Mouse (Mus musculus): ENCODE data around the gene Klrb1.
"Not testable (repeated sequence)": the region's sequence is repeated elsewhere in the genome, so short reads cannot be mapped to it uniquely, and the experiment has no call there.

The Klrb1 gene

DNA sequence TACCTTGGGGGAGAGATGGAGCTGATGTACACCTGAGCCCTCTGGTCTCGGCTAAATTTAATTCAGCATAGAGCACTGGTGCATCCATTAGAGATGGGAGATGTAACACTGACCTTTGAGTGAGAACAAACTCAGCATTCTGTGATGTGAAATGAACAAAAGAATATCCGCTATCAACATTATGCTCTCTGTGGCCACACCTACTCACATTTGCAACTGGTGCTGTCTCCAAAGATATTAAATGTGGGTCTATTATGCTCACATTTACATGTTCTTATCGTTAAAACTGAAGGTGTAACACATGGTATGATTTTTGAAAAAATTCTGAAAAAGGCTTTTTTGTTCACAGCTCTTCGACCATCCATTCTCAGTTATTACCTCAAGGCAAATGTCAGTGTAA, at the start of gene Klrb1:
TSS of gene Klrb1 (minus strand) at position 101 of the 400 bp plus-strand sequence.
- in situ Hi-C loops (cut with MboI; ENCODE audit: low sequenced_read_pairs), result no loop called here

- in situ Hi-C loops (cut with MboI; ENCODE audit: low sequenced_read_pairs), result loop anchor here (10.0 kb wide), 1 partner anchor 65 kb away; no protein-coding TSS in a partner anchor
Measured at GRCm38 (mm10) chr6:128769481-128770253, 46.8 kb upstream of the Klrb1 start.

DNA sequence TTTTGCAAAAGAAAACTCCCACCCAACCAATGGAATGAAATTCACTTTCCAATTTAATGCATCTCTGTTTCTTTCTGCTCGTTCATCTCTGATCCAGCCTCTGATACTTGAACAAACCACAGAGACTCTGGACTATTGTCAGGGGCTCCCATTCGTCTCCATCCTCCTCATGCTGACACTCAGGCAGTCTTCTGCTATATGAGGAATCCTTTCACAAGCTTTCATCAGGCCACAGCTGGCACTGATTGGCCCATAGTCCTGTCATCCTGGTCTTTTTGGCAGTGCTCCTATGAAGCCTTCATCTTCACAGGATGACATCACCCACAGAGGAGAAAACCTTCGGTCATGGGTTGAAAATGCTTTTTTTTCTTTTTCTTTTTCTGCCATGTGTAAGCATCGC, 45.2 kb upstream of the Klrb1 start:
- in situ Hi-C loops (cut with MboI; ENCODE audit: low sequenced_read_pairs), result loop anchor here (10.0 kb wide), 1 partner anchor 67 kb away; no protein-coding TSS in a partner anchor

DNA sequence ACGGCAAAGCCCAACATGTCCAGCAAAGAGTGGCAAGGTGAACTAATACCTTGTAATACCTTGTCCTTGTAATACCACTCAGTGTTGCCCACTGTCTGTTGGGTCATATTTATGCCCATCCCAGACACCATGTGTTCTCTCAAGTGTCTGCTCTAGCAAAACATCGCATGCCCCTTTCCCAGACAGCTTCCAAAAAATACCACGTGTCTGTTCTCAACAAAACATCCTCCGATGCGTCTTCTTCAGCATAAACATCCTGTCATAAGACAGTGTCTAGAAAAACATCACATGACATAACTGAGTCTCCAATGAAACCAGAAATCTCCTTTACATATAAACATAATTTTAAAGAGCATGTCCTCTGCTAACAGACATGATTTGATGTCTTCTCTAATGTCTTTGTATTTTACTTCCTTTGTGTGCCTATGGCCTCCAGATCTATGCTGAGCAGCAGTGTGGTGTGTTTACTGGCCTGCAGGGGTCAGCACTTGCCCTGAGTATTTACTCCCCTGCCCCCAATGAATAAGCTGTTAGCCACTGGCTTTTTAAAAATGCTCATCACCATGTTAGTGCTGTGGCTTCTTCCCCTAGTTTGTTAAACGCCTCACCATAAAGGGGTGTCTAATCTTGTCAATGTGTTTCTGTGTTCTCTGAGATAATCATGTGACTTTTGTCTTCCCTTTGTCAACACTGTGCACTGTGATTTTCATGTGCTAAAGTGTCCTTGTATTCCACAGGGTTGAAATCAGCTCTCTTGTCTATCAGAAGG, 43.8 kb upstream of the Klrb1 start:
- in situ Hi-C loops (cut with MboI; ENCODE audit: low sequenced_read_pairs), result loop anchor here (10.0 kb wide), 1 partner anchor 68 kb away; no protein-coding TSS in a partner anchor

DNA sequence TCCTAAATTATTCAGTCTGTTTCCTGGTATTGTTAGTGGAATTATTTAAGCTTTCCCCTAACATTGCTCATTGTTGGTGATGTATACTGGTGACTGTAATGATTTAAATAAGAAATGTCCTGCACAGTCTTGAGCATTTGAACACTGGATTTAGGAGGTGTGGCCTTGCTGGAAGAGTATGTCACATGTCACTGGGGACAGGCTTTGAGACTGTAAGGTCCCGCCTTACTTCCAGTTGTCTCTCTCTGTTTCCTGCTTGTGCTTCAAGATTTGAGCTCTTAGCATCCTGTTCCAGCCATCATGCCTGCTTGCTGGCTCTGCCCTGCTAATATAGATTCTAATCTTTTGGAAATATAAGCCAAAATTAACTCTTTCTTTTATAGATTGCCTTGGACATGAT, 42.4 kb upstream of the Klrb1 start:
- in situ Hi-C loops (cut with MboI; ENCODE audit: low sequenced_read_pairs), result loop anchor here (10.0 kb wide), 1 partner anchor 70 kb away; no protein-coding TSS in a partner anchor

GRCm38 (mm10) chr6:128764598-128764997, 41.7 kb upstream of the Klrb1 start:
- in situ Hi-C loops (cut with MboI; ENCODE audit: low sequenced_read_pairs), result loop anchor here (10.0 kb wide), 1 partner anchor 70 kb away; no protein-coding TSS in a partner anchor

DNA sequence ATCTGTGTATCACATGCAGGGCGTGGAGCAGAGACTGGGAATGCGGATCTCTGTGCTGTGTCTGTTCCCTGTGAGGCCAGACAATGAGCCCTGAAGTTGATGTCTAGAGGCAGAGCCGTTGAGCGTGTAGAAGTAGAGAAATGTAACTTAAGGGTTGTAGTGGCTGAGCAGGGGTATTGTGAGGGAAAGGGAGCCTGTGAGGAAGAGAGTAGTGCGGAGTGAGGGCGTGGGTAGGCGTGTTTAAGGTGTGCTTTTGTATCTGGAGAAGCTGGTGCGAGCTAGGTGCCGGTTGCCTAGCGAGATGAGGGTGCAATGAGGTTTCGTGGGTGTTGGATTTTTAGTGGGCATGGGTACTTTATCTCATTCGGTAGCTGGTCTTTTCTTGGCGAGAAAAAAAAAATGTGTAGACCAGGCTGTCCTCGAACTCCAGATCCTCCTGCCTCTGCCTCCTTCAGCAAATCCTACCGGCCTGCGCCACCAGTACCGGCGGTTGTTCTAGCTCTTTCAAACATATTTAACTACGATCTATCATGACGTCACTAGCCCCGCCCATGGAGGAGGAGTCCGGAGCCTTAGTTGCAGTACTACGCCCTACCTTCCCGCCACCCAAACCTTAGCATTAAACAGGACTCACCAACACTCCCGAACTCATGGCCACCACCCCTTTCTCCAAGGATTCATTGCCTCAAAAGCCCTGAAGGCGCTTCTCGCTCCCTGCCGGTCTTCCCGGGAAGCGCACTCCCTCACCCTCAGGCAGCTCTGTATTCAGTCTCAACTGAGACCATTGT, 41.1 kb upstream of the Klrb1 start:
- in situ Hi-C loops (cut with MboI; ENCODE audit: low sequenced_read_pairs), result loop anchor here (10.0 kb wide), 1 partner anchor 71 kb away; no protein-coding TSS in a partner anchor

- in situ Hi-C loops (cut with MboI; ENCODE audit: low sequenced_read_pairs), result loop anchor here (10.0 kb wide), 1 partner anchor 72 kb away; no protein-coding TSS in a partner anchor
Measured at GRCm38 (mm10) chr6:128762892-128763670, 40.2 kb upstream of the Klrb1 start.

GRCm38 (mm10) chr6:128761144-128761540, 38.3 kb upstream of the Klrb1 start:
- in situ Hi-C loops (cut with MboI; ENCODE audit: low sequenced_read_pairs), result loop anchor here (10.0 kb wide), 1 partner anchor 74 kb away; no protein-coding TSS in a partner anchor

GRCm38 (mm10) chr6:128760416-128761143, 37.7 kb upstream of the Klrb1 start:
- in situ Hi-C loops (cut with MboI; ENCODE audit: low sequenced_read_pairs), result loop anchor here (10.0 kb wide), 1 partner anchor 74 kb away; no protein-coding TSS in a partner anchor

DNA sequence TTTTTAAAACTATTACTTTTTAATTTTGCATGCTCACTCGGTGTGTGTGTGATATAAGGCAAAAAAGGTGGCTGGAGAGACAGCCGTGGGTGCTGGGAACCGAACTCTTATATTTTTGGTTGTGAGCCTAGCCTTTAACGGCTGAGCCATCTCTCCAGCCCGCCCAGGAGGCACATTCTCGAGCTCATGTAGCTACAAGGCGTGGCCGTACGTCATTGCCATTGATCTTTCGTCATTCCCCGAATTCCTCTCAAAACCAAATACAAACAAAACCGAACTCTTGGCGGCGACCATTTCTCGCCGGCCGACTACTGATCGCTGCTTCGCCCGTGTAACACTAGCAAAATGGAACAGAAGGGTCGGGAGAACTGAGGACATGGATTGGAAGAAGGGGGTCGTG, 37.2 kb upstream of the Klrb1 start:
- in situ Hi-C loops (cut with MboI; ENCODE audit: low sequenced_read_pairs), result loop anchor here (10.0 kb wide), 1 partner anchor 75 kb away; no protein-coding TSS in a partner anchor

DNA sequence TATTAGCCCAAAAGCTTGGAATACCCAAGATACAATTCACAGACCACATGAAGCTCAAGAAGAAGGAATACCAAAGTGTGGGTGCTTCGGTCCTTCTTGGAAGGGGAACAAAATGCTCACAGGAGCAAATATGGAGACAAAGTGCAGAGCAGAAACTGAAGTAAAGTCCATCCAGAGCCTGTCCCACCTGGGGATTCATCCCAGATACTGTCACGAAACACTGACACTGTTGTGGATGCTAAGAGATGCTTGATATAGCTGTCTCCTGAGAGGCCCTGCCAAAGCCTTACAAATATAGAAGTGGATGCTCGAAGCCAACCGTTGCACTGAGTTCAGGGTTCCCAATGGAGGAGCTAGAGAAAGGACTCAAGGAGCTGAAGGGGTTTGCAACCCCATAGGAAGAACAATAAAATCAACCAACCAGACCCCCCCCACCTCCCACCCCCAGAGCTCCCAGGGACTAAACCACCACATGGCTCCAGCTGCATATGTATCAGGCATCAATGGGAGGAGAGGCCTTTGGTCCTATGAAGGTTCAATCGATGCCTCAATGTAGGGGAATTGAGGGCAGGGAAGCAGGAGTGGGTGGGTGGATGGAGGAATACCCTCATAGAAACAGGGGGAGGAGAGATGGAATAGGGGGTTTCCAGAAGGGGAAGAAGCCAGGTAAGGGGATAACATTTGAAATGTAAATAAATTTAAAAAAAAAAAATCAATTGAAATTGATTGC, 36.5 kb upstream of the Klrb1 start:
- in situ Hi-C loops (cut with MboI; ENCODE audit: low sequenced_read_pairs), result no loop called here

- in situ Hi-C loops (cut with MboI; ENCODE audit: low sequenced_read_pairs), result not testable (repeated sequence)
Measured at GRCm38 (mm10) chr6:128755402-128755763, 32.5 kb upstream of the Klrb1 start.

- in situ Hi-C loops (cut with MboI; ENCODE audit: low sequenced_read_pairs), result not testable (repeated sequence)
Measured at GRCm38 (mm10) chr6:128754748-128755401, 32.0 kb upstream of the Klrb1 start.

DNA sequence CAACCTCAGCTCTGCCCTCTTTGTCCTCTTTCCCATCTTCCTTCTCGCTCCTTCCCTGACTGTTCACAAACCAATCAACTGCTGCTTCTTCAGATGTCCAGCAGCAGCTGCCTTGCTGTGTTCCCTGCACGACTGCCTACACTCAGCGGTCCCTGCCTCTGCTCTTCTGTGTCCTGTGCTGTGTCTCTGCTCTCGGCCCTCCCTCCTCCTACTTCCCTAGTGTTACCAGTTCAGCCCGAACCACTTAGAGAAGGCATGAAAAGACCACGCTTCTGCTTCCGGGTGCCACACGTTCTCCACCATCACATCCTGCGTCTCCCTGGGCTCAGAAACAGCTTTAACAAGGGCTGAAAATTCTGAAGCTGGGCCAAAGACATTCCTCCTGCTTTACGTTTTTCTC, 31.4 kb upstream of the Klrb1 start:
- in situ Hi-C loops (cut with MboI; ENCODE audit: low sequenced_read_pairs), result not testable (repeated sequence)

- in situ Hi-C loops (cut with MboI; ENCODE audit: low sequenced_read_pairs), result not testable (repeated sequence)
Measured at GRCm38 (mm10) chr6:128753610-128754224, 30.9 kb upstream of the Klrb1 start.

DNA sequence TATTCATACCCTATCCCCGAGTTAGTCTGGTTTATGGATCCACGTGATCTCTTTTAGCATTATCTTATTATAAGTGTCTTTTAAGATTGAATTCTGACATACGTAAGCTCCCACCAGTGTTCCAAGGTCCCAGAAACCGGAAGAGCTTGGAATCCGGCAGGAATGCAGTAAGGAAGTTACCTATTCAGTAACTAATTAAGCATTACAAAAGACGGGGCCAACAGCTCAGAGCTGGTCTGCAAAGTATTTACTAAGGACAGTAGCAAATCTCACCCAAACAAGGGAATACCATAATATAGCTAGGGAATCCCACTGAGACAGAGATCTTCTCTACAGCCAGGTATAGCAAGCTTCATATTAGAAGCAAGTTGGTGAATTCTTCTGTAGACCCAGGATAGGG, 24.1 kb upstream of the Klrb1 start:
- in situ Hi-C loops (cut with MboI; ENCODE audit: low sequenced_read_pairs), result not testable (repeated sequence)

- in situ Hi-C loops (cut with MboI; ENCODE audit: low sequenced_read_pairs), result no loop called here
Measured at GRCm38 (mm10) chr6:128737445-128737844, 14.6 kb upstream of the Klrb1 start.
